Mouse (Mus musculus): ENCODE data around the gene Tmem40. TPM values are rescaled to one million over a fixed set of nuclear protein-coding genes. Genes with fewer than 3 reads are reported as not detected.

The Tmem40 gene
- polyA plus RNA-seq, 1 experiment from 2014 or later: 1.8 TPM

DNA sequence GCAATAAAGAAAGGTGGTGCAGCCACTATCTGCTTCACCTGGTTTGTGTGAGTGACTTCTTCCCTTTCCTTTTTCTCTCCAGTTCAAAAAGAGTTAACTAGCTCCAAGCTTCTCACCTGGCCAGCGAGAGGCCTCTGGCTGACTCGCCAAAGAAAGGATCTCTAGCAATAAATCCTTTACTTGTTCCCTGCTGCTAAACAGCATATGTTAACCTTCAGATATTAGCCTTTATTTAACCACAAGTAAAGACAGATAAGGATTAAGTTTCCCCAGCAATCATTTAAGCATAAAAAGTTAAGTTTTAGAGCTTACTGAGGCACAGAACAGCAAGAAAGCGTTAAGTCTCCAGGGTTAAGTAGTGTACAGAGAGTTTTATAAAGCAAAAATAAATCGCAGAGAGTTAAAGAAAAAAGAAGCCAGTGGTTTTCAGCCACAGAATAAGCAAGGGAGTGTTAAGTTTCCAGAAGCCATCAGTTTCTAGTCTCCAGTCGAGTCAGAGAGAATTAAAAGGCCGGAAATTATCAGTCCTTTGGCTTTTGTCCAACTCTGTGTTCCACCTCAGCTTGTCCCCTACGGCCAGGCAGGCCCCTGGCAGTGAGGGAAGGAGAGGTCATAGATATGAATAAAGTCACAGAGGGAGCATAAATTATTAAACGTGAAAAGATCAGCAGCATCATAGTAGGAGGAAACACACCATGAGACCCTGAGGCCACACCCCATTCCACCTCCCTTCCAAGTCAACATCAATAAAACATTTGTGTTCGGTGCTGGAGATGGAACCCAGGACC lies 69.9 kb downstream of the Tmem40 start:
- no peak overlapping the region for H3K27ac ChIP-seq
- no peak for DNase-seq (ENCODE audit: low spot score)

DNA sequence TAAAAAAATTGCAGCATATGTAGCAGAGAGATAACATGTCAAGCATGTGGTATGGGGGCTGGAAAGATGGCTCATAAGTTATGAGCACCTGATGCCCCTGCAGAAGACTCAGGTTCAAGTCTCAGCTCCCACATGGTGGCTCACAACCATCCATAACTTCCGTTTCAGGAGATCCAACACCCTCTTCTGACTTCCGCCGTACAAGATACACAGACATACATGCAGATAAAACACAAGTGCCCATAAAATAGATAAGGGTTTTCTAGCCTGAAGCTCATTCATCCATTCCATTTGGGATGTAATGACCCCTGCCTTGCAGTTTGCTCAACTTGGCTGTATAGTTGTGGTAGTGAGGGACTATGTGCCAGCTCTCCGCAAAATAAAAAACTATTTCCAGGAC lies 72.1 kb downstream of the Tmem40 start:
- H3K27me3 ChIP-seq (ENCODE audit: low read depth, poor library complexity, severe bottlenecking): no peaks in the 10 kb centered on the region
- no peaks in the 10 kb centered on the region for H3K36me3 ChIP-seq
- no peak for DNase-seq (ENCODE audit: low spot score)
- H3K27ac ChIP-seq: no peak overlapping the region
- no peaks in the 10 kb centered on the region for H3K4me1 ChIP-seq
- 95% methylated on average over 4 of the region's 4 CpGs for WGBS
- no peak overlapping the region for H3K4me3 ChIP-seq
- no peaks in the 10 kb centered on the region for H3K9me3 ChIP-seq (replicated peaks)

More for the DNA sequence above, 69.9 kb downstream of the Tmem40 start:
- no peaks in the 10 kb centered on the region for H3K27me3 ChIP-seq (ENCODE audit: low read depth, poor library complexity, severe bottlenecking)
- H3K4me3 ChIP-seq: no peak overlapping the region
- WGBS: 73% methylated on average over 9 of the region's 9 CpGs
- no peaks in the 10 kb centered on the region for H3K4me1 ChIP-seq
- H3K9me3 ChIP-seq (replicated peaks): no peaks in the 10 kb centered on the region
- no peaks in the 10 kb centered on the region for H3K36me3 ChIP-seq

DNA sequence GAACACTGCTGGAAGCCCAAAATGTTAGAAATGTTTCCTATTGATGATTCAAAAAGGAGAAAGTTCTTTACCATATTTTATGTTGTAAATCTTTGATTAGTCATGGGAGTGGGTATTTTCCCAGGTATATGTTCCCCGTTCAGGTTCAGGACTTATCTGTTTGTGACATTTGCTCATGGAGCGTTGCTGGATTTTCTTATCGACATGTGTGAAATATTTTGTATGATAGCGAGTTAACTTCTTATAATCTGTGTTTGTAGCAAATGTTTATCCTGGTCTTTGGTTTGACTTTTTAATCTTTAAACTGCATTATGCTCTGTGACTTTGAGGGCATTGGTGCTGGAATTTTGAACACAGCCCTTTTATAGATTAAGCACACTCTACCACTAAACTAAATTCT lies 73.6 kb downstream of the Tmem40 start:
- WGBS: 92% methylated on average over 4 of the region's 4 CpGs

DNA sequence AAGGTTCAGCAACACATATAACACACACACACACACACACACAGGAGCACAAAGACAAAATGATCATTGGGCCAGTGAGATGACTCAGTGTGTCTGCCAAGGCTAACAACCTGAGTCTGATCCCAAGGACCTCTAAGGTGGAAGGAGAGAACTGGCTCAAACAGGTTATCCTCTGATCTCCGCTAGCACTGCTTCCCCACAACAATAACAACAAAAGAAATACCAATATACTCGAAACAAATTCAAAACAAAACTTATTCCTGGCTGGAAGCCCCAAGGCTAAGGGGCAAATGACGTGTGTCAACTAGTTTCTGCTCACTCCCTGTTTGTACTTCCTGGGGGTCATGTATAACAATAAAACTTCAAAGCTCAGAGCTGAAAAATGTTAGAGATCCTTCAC lies 74.5 kb downstream of the Tmem40 start:
- DNase-seq (ENCODE audit: low spot score): no peak
- H3K36me3 ChIP-seq: no peaks in the 10 kb centered on the region
- H3K4me1 ChIP-seq: no peaks in the 10 kb centered on the region
- no peak overlapping the region for H3K4me3 ChIP-seq
- H3K27me3 ChIP-seq (ENCODE audit: low read depth, poor library complexity, severe bottlenecking): no peaks in the 10 kb centered on the region
- no peak overlapping the region for H3K27ac ChIP-seq
- 75% methylated on average over 3 of the region's 3 CpGs for WGBS
- no peaks in the 10 kb centered on the region for H3K9me3 ChIP-seq (replicated peaks)

More for the DNA sequence above, 73.6 kb downstream of the Tmem40 start:
- H3K9me3 ChIP-seq (replicated peaks): no peaks in the 10 kb centered on the region
- no peak for DNase-seq (ENCODE audit: low spot score)
- H3K4me3 ChIP-seq: no peak overlapping the region
- H3K27ac ChIP-seq: no peak overlapping the region
- H3K27me3 ChIP-seq (ENCODE audit: low read depth, poor library complexity, severe bottlenecking): no peaks in the 10 kb centered on the region
- no peaks in the 10 kb centered on the region for H3K36me3 ChIP-seq
- no peaks in the 10 kb centered on the region for H3K4me1 ChIP-seq

DNA sequence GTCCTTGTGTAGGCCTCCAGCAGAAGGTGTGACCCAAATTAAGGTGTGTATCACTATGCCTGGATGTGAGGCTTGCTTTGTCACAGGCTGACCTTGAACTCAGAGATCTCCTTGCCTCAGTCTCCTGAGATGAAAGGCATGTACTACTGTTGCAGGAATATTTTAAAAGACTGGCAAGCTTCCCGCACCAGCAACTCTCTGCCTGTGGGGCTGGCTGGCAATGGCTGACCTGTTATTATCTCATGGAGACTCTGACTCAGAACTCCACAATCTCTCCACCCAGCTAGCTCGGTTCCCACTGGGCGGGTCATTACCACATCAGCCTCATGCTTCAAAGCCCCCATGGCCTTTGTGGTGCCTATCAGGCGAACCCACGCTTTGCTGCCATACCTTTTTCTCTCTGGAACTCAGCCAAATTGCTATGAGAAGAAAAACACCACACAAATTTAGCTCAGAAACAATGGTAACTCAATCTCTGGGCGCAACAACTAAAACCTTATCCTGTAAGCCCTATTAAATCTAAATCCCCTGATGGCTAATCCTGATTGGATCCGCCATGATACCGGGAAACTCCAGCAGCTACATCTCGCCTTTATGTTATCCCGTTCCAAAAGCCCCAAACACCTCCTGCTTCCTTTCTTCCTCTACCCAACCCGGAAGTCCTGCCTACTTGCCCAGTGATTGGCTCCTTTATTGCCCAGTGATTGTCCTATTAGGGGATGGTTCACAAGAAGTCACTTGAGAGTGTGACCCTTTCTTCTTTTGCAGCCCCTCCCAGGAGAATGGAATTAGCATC lies 77.2 kb downstream of the Tmem40 start:
- 63% methylated on average over 11 of the region's 11 CpGs for WGBS
- DNase-seq (ENCODE audit: low spot score): no peak
- no peak overlapping the region for H3K4me3 ChIP-seq

DNA sequence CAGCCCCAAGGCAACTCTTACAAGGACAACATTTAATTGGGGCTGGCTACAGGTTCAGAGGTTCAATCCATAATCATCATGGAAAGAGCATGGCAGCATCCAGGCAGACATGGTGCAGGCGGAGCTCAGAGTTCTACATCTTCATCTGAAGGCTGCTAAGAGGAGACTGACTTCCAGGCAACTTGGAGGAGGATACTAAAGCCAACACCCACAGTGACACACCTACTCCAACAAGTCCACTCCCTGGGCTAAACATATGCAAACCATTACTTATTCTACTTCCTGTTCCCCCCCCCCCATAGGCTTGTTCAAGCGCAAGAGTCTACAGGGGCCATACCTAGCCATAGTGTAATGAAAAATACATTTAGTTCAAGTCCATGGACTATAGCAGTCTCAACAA lies 77.9 kb downstream of the Tmem40 start:
- Histone ChIP-seq H3K36me3 (no peaks in the 10 kb centered on the region), H3K4me1 (no peaks in the 10 kb centered on the region), H3K27ac (no peak overlapping the region), H3K27me3 (ENCODE audit: low read depth, poor library complexity, severe bottlenecking) (no peaks in the 10 kb centered on the region), H3K9me3 (replicated peaks) (no peaks in the 10 kb centered on the region), H3K4me3 (no peak overlapping the region)
- WGBS: 94% methylated on average over 2 of the region's 2 CpGs
- no peak for DNase-seq (ENCODE audit: low spot score)

More for the DNA sequence above, 77.2 kb downstream of the Tmem40 start:
- Histone ChIP-seq H3K36me3 (no peaks in the 10 kb centered on the region), H3K4me1 (no peaks in the 10 kb centered on the region), H3K27ac (no peak overlapping the region), H3K27me3 (ENCODE audit: low read depth, poor library complexity, severe bottlenecking) (no peaks in the 10 kb centered on the region), H3K9me3 (replicated peaks) (no peaks in the 10 kb centered on the region)

DNA sequence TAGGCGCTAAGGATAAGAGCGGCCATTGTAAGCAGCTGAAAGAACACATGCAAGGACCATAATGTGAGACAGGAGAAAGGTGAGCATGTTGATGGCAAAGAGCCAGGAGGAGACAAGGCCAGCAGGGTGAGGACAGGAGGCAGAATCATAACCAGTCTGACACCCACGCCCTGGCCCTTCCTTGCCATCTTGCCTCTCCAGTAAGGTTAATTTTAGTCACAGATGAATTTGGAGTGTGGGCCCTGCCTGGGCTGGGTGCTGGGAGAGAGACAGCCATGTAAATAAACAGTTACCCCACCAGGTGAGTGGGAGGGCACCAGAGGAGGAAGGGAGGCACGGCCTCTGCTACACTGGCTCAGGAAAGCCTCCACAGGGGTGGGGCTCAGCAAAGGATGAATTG lies 81.1 kb downstream of the Tmem40 start:
- 92% methylated on average over 4 of the region's 4 CpGs for whole genome bisulfite sequencing
- no peaks in the 10 kb centered on the region for H3K9me3 ChIP-seq (replicated peaks)

More for the DNA sequence above, 81.1 kb downstream of the Tmem40 start:
- Histone ChIP-seq H3K4me3 (no peak overlapping the region), H3K4me1 (peaks cover 9% of the 10 kb centered on the region; the same call in 1 of the 2 replicates), H3K27ac (no peak overlapping the region), H3K27me3 (ENCODE audit: low read depth, poor library complexity, severe bottlenecking) (no peaks in the 10 kb centered on the region), H3K36me3 (no peaks in the 10 kb centered on the region)
- no peak for DNase-seq (ENCODE audit: low spot score)

Small RNAs within 50 kb of the gene (microRNA-seq; reads per million reads assigned to microRNA genes)
- not detected for gene Mir7660

Other genes with a start within 250 kb of the Tmem40 start
- gene Tsen2, start 217.7 kb downstream of the Tmem40 start, polyA plus RNA-seq (2016; fragmentation: Nextera tagmentation; extraction: Ambion mirVana): 34.5 and 39.7 TPM in 2 replicates
- gene Mkrn2os, start 169.8 kb downstream of the Tmem40 start, polyA plus RNA-seq (2016; fragmentation: Nextera tagmentation; extraction: Ambion mirVana): 0.13 and 0.21 TPM in 2 replicates
- 30.7 and 33.0 TPM in 2 replicates for gene Mkrn2, start 160.5 kb downstream of the Tmem40 start, polyA plus RNA-seq (2016; fragmentation: Nextera tagmentation; extraction: Ambion mirVana)
- gene Raf1, start 85.8 kb downstream of the Tmem40 start, polyA plus RNA-seq (2016; fragmentation: Nextera tagmentation; extraction: Ambion mirVana): 121 TPM in 2 replicates
- 73.1 and 88.1 TPM in 2 replicates for gene Cand2, start 12.1 kb upstream of the Tmem40 start, polyA plus RNA-seq (2016; fragmentation: Nextera tagmentation; extraction: Ambion mirVana)
- 1,689 and 1,952 TPM in 2 replicates for gene Rpl32, start 46.3 kb upstream of the Tmem40 start, polyA plus RNA-seq (2016; fragmentation: Nextera tagmentation; extraction: Ambion mirVana)
- 0.49 and 0.66 TPM in 2 replicates for gene Efcab12, start 76.0 kb upstream of the Tmem40 start, polyA plus RNA-seq (2016; fragmentation: Nextera tagmentation; extraction: Ambion mirVana)
- 35.3 and 37.8 TPM in 2 replicates for gene Mbd4, start 91.0 kb upstream of the Tmem40 start, polyA plus RNA-seq (2016; fragmentation: Nextera tagmentation; extraction: Ambion mirVana)
- gene Ift122, start 91.1 kb upstream of the Tmem40 start, polyA plus RNA-seq (2016; fragmentation: Nextera tagmentation; extraction: Ambion mirVana): 28.0 and 34.2 TPM in 2 replicates
- 0.24 and 0.31 TPM in 2 replicates for gene Rho, start 169.3 kb upstream of the Tmem40 start, polyA plus RNA-seq (2016; fragmentation: Nextera tagmentation; extraction: Ambion mirVana)
- gene H1foo, start 182.5 kb upstream of the Tmem40 start, polyA plus RNA-seq (2016; fragmentation: Nextera tagmentation; extraction: Ambion mirVana): not detected in 2 replicates
- 27.9 and 30.9 TPM in 2 replicates for gene Plxnd1, start 232.6 kb upstream of the Tmem40 start, polyA plus RNA-seq (2016; fragmentation: Nextera tagmentation; extraction: Ambion mirVana)

All from limb, embryonic 10.5 days (tissue).